ENCODE assay signal across 22 mouse cellular contexts in the genomic region with DNA sequence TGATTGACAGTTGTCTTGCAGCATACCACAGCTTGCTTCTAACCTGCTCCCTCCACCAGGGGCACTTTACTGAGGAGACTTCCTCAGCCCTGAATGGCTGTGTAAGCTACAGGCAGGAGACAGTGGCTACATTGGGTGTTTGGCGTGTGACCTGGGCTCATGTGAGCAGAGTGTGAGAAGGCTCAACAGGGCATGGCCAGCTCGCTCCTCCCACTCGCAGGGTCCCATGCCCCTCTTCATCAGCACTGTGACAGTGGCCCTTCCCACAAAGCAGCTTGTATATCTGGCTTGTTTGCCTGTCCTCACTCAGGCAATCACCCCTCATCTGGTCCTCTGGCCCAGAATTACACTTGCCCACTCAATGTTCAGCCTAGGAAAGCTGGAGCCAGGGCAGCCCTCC. TPM values are rescaled to one million over a fixed set of nuclear protein-coding genes. Genes with fewer than 3 reads are reported as not detected.
DNase-seq lines count a peak whose midpoint lies in the region; ATAC-seq and TF ChIP-seq lines count a peak whose summit lies in the region.
"Had no signal": no experiment of that assay in that cellular context is flagged by ENCODE, and none has a peak within 500 bp of the region (broad histone marks: within the 10 kb centered on the region; RNA-seq: fewer than 3 reads in every experiment).

No protein-coding gene starts in this region.

- no peaks in the 10 kb centered on the region for H3K9me3 ChIP-seq in kidney, embryonic 14.5 days (ENCODE audit: control insufficient read depth, low read length)
- H3K9me3 ChIP-seq in hindbrain, postnatal 0 days (ENCODE audit: low read length) = no peaks in the 10 kb centered on the region
- H3K9me3 ChIP-seq: liver, embryonic 15.5 days; neural tube, embryonic 12.5 days had no signal

- H3K36me3 ChIP-seq in kidney, embryonic 14.5 days (ENCODE audit: control insufficient read depth, insufficient read depth, low read length) = no peaks in the 10 kb centered on the region
- H3K36me3 ChIP-seq in hindbrain, postnatal 0 days (ENCODE audit: insufficient read depth, low read length) = no peaks in the 10 kb centered on the region
- H3K36me3 ChIP-seq: limb, embryonic 13.5 days; liver, embryonic 15.5 days; neural tube, embryonic 12.5 days had no signal

- H3K4me1 ChIP-seq in kidney, embryonic 14.5 days (ENCODE audit: control insufficient read depth, insufficient read depth, low read length) = no peaks in the 10 kb centered on the region
- H3K4me1 ChIP-seq in hindbrain, postnatal 0 days (ENCODE audit: insufficient read depth, low read length) = no peaks in the 10 kb centered on the region; the same call in 1 of the 2 replicates
- H3K4me1 ChIP-seq: limb, embryonic 13.5 days; liver, embryonic 15.5 days had no signal

- intact Hi-C loops in left cerebral cortex, postnatal 4 days (cut with DNase I) = no loop called here

- H3K4me3 ChIP-seq in kidney, embryonic 14.5 days (ENCODE audit: low read length) = no peak overlapping the region
- no peak overlapping the region for H3K4me3 ChIP-seq in hindbrain, postnatal 0 days (ENCODE audit: low read length)
- H3K4me3 ChIP-seq: erythroblast, embryonic 14.5 days; gastrocnemius, adult 2 months; heart, embryonic 12.5 days; limb, embryonic 13.5 days; liver, embryonic 15.5 days; neural tube, embryonic 12.5 days had no signal

- H3K9ac ChIP-seq in kidney, embryonic 14.5 days (ENCODE audit: low read depth, low read length) = no peak overlapping the region
- H3K9ac ChIP-seq in hindbrain, postnatal 0 days (replicated peaks; ENCODE audit: low read length) = no peak overlapping the region
- H3K9ac ChIP-seq: heart, embryonic 12.5 days; limb, embryonic 13.5 days; liver, embryonic 15.5 days; neural tube, embryonic 12.5 days had no signal

- H3K27me3 ChIP-seq in kidney, embryonic 14.5 days (ENCODE audit: control insufficient read depth, insufficient read depth, low read length) = no peaks in the 10 kb centered on the region
- H3K27me3 ChIP-seq in hindbrain, postnatal 0 days (ENCODE audit: insufficient read depth, low read length) = no peaks in the 10 kb centered on the region
- H3K27me3 ChIP-seq: CH12.LX; heart, embryonic 12.5 days; limb, embryonic 13.5 days; liver, embryonic 15.5 days; neural tube, embryonic 12.5 days had no signal

- no peak overlapping the region for H3K4me2 ChIP-seq in kidney, embryonic 14.5 days (replicated peaks; ENCODE audit: low read depth, low read length)
- no peak overlapping the region for H3K4me2 ChIP-seq in hindbrain, postnatal 0 days (ENCODE audit: low read depth, low read length)
- H3K4me2 ChIP-seq: heart, embryonic 12.5 days; limb, embryonic 13.5 days; liver, embryonic 15.5 days; neural tube, embryonic 12.5 days had no signal

- DNase-seq in kidney, postnatal 14 days = no peak
- DNase-seq in thymus, postnatal 14 days = peak; percentile 45
- DNase-seq in thymus, postnatal 36 days = no peak
- no peak for DNase-seq in hindbrain, postnatal 0 days (ENCODE audit: low spot score)
- DNase-seq in spleen, postnatal 36 days (ENCODE audit: low spot score in 2 of 2) = no peak
- DNase-seq in left cerebral cortex, postnatal 4 days = no peak
- DNase-seq: adrenal gland, adult 2 months; cerebellum, adult 9-10 months; gastrocnemius, adult 2 months; heart, postnatal 14 days; kidney, adult 18-20 months; kidney, postnatal 36 days; lung, postnatal 10 days; right cerebral cortex, adult 18-20 months had no signal

- ATAC-seq in kidney, embryonic 14.5 days (ENCODE audit: low FRiP score, low TSS enrichment) = 0 out of 2 replicates have a peak, but pooled peaks have one; percentile 55
- peak; percentile 33; the same call in 1 of the 2 replicates for ATAC-seq in hindbrain, postnatal 0 days
- ATAC-seq: forebrain, embryonic 16.5 days had no signal

- TF ChIP-seq CTCF in hindbrain, postnatal 0 days (IDR thresholded peaks at IDR 0.05; ENCODE audit: low read depth) = peak; percentile 37; the same call in 1 of the 2 replicates

- H3K27ac ChIP-seq in kidney, embryonic 14.5 days (ENCODE audit: low read depth, low read length) = no peak overlapping the region
- no peak overlapping the region for H3K27ac ChIP-seq in hindbrain, postnatal 0 days
- H3K27ac ChIP-seq: gastrocnemius, adult 2 months; limb, embryonic 13.5 days; liver, embryonic 15.5 days; neural tube, embryonic 12.5 days had no signal

- WGBS in kidney, embryonic 14.5 days = 76% methylated on average over 3 of the region's 3 CpGs
- WGBS in hindbrain, postnatal 0 days = 74% methylated on average over 3 of the region's 3 CpGs

RNA-seq across cellular contexts. Expression of a gene that starts 28.8 kb away (rescaled TPM):
- 49.2 and 57.6 TPM in 2 replicates for polyA plus RNA-seq in kidney, embryonic 14.5 days (2014; fragmentation: Nextera tagmentation; extraction: Ambion mirVana)
- 12.0 and 18.8 TPM in 2 replicates for total RNA-seq in hindbrain, postnatal 0 days (2014; rRNA removed)
- 6.7 and 9.2 TPM in 2 replicates for polyA plus RNA-seq in hindbrain, postnatal 0 days (2015; fragmentation: Nextera tagmentation; extraction: Ambion mirVana)
- total RNA-seq in left cerebral cortex, postnatal 4 days (2021) = 1 to 10 TPM; 2.7 to 3.3 TPM

RNA-seq across cellular contexts. Expression of a gene that starts 55.5 kb away (rescaled TPM):
- 13.8 and 24.8 TPM in 2 replicates for polyA plus RNA-seq in kidney, embryonic 14.5 days (2014; fragmentation: Nextera tagmentation; extraction: Ambion mirVana)
- total RNA-seq in hindbrain, postnatal 0 days (2014; rRNA removed) = 23.8 and 30.7 TPM in 2 replicates
- polyA plus RNA-seq in hindbrain, postnatal 0 days (2015; fragmentation: Nextera tagmentation; extraction: Ambion mirVana) = 10.0 and 10.8 TPM in 2 replicates
- 10 to 100 TPM; 23.7 to 24.3 TPM for total RNA-seq in left cerebral cortex, postnatal 4 days (2021)
